Mouse (Mus musculus): Measurements from ENCODE around the gene Maz. TPM values are rescaled to one million over a fixed set of nuclear protein-coding genes. Genes with fewer than 3 reads are reported as not detected.

Gene Maz
- polyA plus RNA-seq, 1 experiment from 2014 or later = 83.1 TPM

- Histone ChIP-seq H3K9me3 (no peaks in the 10 kb centered on the region), H3K36me3 (peaks cover 47% of the 10 kb centered on the region), H3K27ac (peak overlapping the region; percentile 98), H3K4me1 (replicated peaks) (peaks cover 93% of the 10 kb centered on the region), H3K27me3 (ENCODE audit: insufficient read depth, poor library complexity, severe bottlenecking) (no peaks in the 10 kb centered on the region), H3K4me3 (peak overlapping the region; percentile 90; the same call in 1 of the 2 replicates)
- DNase-seq (ENCODE audit: low spot score) = no peak
- 77% methylated on average over 14 of the region's 14 CpGs for WGBS
Observed at GRCm38 (mm10) chr7:127019306-127019960, 7.4 kb downstream of the Maz start.

DNA sequence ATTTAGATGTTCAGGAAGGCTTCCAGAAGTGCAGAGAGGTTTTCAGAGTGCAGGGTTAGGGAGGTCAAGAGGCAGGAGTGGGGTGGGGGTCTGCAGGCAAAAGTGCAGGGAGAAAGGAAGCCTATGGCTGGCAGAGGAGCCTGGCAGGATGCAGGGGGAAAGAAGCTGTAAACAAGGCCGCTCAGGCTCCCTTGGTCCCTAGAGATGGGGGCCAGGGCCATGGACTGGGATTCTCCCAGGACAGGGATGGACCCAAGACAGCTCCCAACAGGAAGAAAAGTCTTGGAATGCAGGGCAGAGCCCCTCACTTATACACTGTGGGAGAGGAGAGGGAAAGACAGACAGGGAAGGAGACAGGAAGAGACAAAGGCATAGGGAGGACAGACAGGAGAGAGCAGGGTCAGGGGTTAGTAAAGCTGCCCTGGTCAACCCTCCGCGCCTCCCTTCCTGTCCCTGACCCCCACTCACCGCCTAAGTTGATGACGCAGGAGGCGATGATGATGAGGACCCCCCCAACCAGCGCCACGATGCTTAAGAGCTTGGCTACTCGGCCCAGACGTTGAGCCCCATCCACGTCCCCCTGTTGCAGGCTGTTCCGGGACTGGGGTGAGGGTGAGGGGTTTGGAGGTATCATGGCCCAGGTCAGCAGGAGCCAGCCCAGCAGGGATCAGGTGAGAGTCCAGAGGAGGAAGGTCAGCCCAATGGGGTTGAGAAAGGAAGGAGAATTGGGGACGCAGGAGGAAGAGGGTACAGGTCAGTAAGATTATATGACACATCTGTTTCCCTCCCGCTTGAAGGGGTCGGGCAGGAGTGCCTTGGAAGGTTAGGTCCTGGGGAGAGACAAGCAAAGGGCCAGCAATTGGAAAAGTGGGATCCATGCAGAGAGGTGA lies 8.2 kb downstream of the Maz start:
- peak overlapping the region; percentile 90; the same call in 1 of the 2 replicates for H3K4me3 ChIP-seq
- no peaks in the 10 kb centered on the region for H3K27me3 ChIP-seq (ENCODE audit: insufficient read depth, poor library complexity, severe bottlenecking)
- H3K27ac ChIP-seq = peak overlapping the region; percentile 98
- H3K4me1 ChIP-seq (replicated peaks) = peaks cover 91% of the 10 kb centered on the region
- peaks cover 47% of the 10 kb centered on the region for H3K36me3 ChIP-seq
- WGBS = 80% methylated on average over 15 of the region's 15 CpGs
- no peak for DNase-seq (ENCODE audit: low spot score)
- H3K9me3 ChIP-seq = no peaks in the 10 kb centered on the region

DNA sequence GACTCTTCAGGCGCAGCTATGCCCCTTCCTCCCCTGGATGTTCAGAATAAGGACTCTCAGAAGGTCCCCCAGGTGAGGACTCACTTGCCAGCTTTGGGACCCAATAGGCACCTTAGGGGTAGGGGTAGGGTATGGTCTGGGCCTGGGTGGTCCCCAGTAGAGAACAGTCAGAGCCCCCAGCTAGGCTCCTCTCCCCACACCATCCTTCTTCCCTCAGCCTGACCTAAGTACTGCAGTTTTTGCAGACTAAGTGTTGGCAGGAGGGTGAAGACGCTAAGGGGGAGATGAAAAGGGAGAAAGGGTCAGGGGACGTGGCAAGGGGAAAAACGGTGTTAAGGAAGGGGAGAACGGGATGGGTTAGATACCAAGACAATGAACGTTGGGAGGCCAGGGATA lies 8.9 kb downstream of the Maz start:
- H3K4me1 ChIP-seq (replicated peaks) = peaks cover 88% of the 10 kb centered on the region
- DNase-seq (ENCODE audit: low spot score) = no peak
- peak overlapping the region; percentile 90; the same call in 1 of the 2 replicates for H3K4me3 ChIP-seq
- peaks cover 47% of the 10 kb centered on the region for H3K36me3 ChIP-seq
- peak overlapping the region; percentile 98 for H3K27ac ChIP-seq
- H3K27me3 ChIP-seq (ENCODE audit: insufficient read depth, poor library complexity, severe bottlenecking) = no peaks in the 10 kb centered on the region
- WGBS = 54% methylated on average over 6 of the region's 6 CpGs
- no peaks in the 10 kb centered on the region for H3K9me3 ChIP-seq

DNA sequence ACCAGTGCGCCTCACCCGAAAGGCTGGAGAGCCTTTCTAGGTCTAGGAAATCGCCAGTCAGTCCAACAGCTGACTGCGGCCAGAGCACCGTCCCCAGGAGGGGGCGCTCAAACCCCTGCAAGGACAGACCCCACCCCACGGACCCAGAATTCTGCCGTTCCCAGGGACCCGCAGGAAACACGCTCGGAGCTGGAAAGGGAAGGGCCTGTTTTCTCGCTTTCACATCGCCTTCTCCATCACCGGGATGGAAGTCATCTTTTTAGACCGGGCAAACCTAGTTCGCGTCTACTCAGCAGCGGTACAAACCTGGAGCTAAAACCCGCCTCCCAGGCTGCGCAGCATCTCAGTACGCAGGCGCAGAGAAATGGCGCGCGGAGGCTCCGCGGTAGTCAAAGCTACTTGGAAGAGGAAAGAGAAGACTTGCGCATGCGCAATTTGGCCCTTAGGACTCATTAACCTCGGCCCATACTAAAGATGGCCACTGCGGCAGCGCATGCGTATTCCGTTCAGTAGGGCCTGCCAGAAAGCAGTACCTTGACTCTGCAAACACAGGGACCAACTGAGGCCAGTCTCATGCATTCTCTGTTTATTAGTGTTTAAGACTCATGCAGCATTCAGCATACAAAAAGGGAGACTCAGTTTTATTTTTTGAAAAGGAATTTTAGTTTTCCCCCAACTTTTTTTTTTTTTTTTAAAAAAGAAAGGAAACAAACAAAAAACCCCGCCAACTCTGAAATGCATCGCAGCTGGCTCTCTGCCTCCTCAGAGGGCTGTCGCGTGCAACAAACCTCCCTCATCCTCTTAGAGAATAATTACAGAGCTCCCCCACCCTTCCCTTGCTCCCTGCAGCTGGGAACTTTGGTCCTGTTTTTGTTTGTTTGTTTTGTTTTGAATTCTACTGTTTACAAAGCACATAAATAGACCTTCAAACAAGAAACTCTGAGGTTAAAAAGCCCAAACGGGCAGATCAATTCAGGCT lies 9.6 kb downstream of the Maz start, which contains the start of gene Pagr1a:
Gene Pagr1a (minus strand): TSS at position 382 of the 979 bp plus-strand sequence.
- Histone ChIP-seq H3K27me3 (ENCODE audit: insufficient read depth, poor library complexity, severe bottlenecking) (no peaks in the 10 kb centered on the region), H3K27ac (peak within 1 kb of the TSS; percentile 98), H3K36me3 (peaks cover 47% of the 10 kb centered on the region), H3K9me3 (no peaks in the 10 kb centered on the region), H3K4me1 (replicated peaks) (peaks cover 81% of the 10 kb centered on the region), H3K4me3 (peak within 1 kb of the TSS; percentile 90)
- peak; percentile 99 for DNase-seq (ENCODE audit: low spot score)
- WGBS = 5% methylated on average over 39 of the region's 39 CpGs

GRCm38 (mm10) chr7:127016486-127016938 lies 10.3 kb downstream of the Maz start:
- WGBS = under 1% methylated on average over 22 of the region's 22 CpGs

DNA sequence TGATC lies 10.6 kb downstream of the Maz start, which contains the start of gene Pagr1b:
Gene Pagr1b (minus strand): TSS at position 4 of the 5 bp plus-strand sequence.
- Histone ChIP-seq H3K27ac (peak within 1 kb of the TSS; percentile 98), H3K36me3 (peaks cover 50% of the 10 kb centered on the region), H3K27me3 (ENCODE audit: insufficient read depth, poor library complexity, severe bottlenecking) (no peaks in the 10 kb centered on the region), H3K4me3 (peak within 1 kb of the TSS; percentile 87), H3K4me1 (replicated peaks) (peaks cover 76% of the 10 kb centered on the region), H3K9me3 (no peaks in the 10 kb centered on the region)
- no peak for DNase-seq (ENCODE audit: low spot score)

More at GRCm38 (mm10) chr7:127016486-127016938, 10.3 kb downstream of the Maz start:
- no peak for DNase-seq (ENCODE audit: low spot score)
- Histone ChIP-seq H3K9me3 (no peaks in the 10 kb centered on the region), H3K27me3 (ENCODE audit: insufficient read depth, poor library complexity, severe bottlenecking) (no peaks in the 10 kb centered on the region), H3K4me1 (replicated peaks) (peaks cover 77% of the 10 kb centered on the region), H3K4me3 (peak overlapping the region; percentile 87), H3K36me3 (peaks cover 48% of the 10 kb centered on the region), H3K27ac (peak overlapping the region; percentile 98)

- DNase-seq (ENCODE audit: low spot score) = peak; percentile 49
- H3K27ac ChIP-seq = peak overlapping the region; percentile 98
- peak overlapping the region; percentile 87 for H3K4me3 ChIP-seq
- H3K27me3 ChIP-seq (ENCODE audit: insufficient read depth, poor library complexity, severe bottlenecking) = no peaks in the 10 kb centered on the region
- peaks cover 51% of the 10 kb centered on the region for H3K36me3 ChIP-seq
- H3K4me1 ChIP-seq (replicated peaks) = peaks cover 74% of the 10 kb centered on the region
- no peaks in the 10 kb centered on the region for H3K9me3 ChIP-seq
- 1% methylated on average over 10 of the region's 10 CpGs for WGBS
Observed at GRCm38 (mm10) chr7:127016081-127016480, 10.8 kb downstream of the Maz start.

DNA sequence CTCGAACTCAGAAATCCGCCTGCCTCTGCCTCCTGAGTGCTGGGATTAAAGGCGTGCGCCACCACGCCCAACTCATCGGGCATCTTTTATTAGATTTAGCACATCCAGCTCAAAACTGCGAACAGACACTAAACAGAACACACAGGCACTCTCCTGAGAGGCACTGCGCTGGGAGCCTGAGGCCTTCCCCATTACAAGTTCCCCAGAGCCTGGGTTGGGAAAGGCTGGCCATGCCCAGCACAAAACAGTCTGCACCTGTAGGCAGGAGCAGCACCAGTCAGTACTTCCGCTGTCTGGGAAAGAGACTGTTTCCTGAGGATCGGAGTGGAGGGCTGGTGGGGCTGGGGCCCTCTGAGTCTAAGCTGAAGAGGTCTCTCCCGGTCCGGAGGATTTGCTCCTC lies 11.8 kb downstream of the Maz start:
- peaks cover 51% of the 10 kb centered on the region for H3K36me3 ChIP-seq
- no peaks in the 10 kb centered on the region for H3K9me3 ChIP-seq
- WGBS = 95% methylated on average over 12 of the region's 12 CpGs
- peak overlapping the region; percentile 98; the same call in 1 of the 2 replicates for H3K27ac ChIP-seq
- peaks cover 63% of the 10 kb centered on the region for H3K4me1 ChIP-seq (replicated peaks)
- peak overlapping the region; percentile 87; the same call in 1 of the 2 replicates for H3K4me3 ChIP-seq
- DNase-seq (ENCODE audit: low spot score) = no peak
- no peaks in the 10 kb centered on the region for H3K27me3 ChIP-seq (ENCODE audit: insufficient read depth, poor library complexity, severe bottlenecking)

DNA sequence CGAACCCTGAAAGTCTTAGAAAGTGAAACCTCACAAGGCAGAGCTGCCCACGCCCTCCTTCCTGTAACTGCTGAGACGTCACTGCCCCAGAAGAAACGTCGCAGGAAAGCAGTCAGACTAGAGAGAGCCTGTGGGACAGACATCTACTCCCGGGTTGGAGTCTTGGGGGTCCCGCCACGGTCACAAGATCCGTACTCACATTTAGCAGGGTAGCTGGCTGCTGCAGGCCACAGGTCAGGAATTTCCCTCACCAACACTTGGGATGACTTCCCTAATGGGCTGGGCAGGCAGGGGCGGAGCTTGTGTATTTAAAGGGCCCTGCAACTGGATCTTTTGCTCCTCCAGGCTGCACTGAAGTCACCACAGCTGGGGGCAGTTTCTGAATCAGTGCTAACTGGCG lies 12.5 kb downstream of the Maz start, which contains the start of gene Mvp:
Gene Mvp (minus strand): TSS at position 302 of the 400 bp plus-strand sequence.
- Histone ChIP-seq H3K4me3 (peak within 1 kb of the TSS; percentile 87), H3K9me3 (no peaks in the 10 kb centered on the region), H3K27ac (peak within 1 kb of the TSS; percentile 98), H3K27me3 (ENCODE audit: insufficient read depth, poor library complexity, severe bottlenecking) (no peaks in the 10 kb centered on the region), H3K4me1 (replicated peaks) (peaks cover 58% of the 10 kb centered on the region), H3K36me3 (peaks cover 47% of the 10 kb centered on the region)
- 66% methylated on average over 11 of the region's 11 CpGs for WGBS
- DNase-seq (ENCODE audit: low spot score) = peak; percentile 26

DNA sequence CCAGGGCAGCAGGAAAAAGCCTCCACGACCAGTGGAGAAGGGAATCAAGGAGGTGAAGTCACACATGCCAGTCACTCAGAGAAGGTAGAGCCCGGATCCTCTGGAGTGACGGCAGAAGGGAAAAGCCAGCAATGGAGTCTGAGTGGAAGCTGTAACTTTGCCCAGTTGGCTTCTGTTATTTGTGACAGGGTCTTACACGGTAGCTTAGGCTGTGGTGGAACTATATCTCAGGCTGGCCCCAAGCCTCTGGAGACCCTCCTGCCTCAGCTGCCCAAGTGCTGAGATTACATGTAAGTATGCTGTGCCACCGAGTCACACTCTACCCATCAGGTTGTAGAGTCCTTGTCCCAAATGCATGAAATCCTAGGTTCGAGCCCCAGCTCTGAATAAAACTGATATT lies 13.5 kb downstream of the Maz start:
- Histone ChIP-seq H3K4me3 (0 out of 2 replicates have a peak overlapping the region, but pooled peaks have one; percentile 9), H3K27ac (no peak overlapping the region), H3K27me3 (ENCODE audit: insufficient read depth, poor library complexity, severe bottlenecking) (no peaks in the 10 kb centered on the region), H3K36me3 (peaks cover 46% of the 10 kb centered on the region), H3K4me1 (replicated peaks) (peaks cover 58% of the 10 kb centered on the region), H3K9me3 (no peaks in the 10 kb centered on the region)
- 92% methylated on average over 6 of the region's 6 CpGs for WGBS
- no peak for DNase-seq (ENCODE audit: low spot score)

- WGBS = 94% methylated on average over 10 of the region's 10 CpGs
- Histone ChIP-seq H3K27me3 (ENCODE audit: insufficient read depth, poor library complexity, severe bottlenecking) (no peaks in the 10 kb centered on the region), H3K4me1 (replicated peaks) (peaks cover 54% of the 10 kb centered on the region), H3K36me3 (peaks cover 46% of the 10 kb centered on the region), H3K4me3 (0 out of 2 replicates have a peak overlapping the region, but pooled peaks have one; percentile 9), H3K27ac (no peak overlapping the region), H3K9me3 (no peaks in the 10 kb centered on the region)
- no peak for DNase-seq (ENCODE audit: low spot score)
Observed at GRCm38 (mm10) chr7:127012845-127013244, 14.0 kb downstream of the Maz start.

- Histone ChIP-seq H3K9me3 (no peaks in the 10 kb centered on the region), H3K27ac (no peak overlapping the region), H3K4me1 (replicated peaks) (peaks cover 51% of the 10 kb centered on the region), H3K4me3 (no peak overlapping the region), H3K27me3 (ENCODE audit: insufficient read depth, poor library complexity, severe bottlenecking) (no peaks in the 10 kb centered on the region), H3K36me3 (peaks cover 46% of the 10 kb centered on the region)
- no peak for DNase-seq (ENCODE audit: low spot score)
- 90% methylated on average over 6 of the region's 6 CpGs for WGBS
Observed at GRCm38 (mm10) chr7:127012374-127012773, 14.5 kb downstream of the Maz start.

All from hindbrain, embryonic 10.5 days (tissue).